Mouse (Mus musculus) kidney, postnatal 0 days (tissue): ENCODE data around the gene Rbm45. TPM values are rescaled to one million over a fixed set of nuclear protein-coding genes. Genes with fewer than 3 reads are reported as not detected.

Experiments used
- ATAC-seq: fragments of 200-750 bp; cut with Nextera tagmentation; replicated peaks from 2 replicates; pipeline ENCODE4 v1.8.0; 2017; ENCODE audit warnings: low read depth, moderate number of reproducible peaks, moderate TSS enrichment, moderate library complexity; ENCODE audit not compliant: low FRiP score
- DNase-seq: peaks from one replicate; pipeline ENCODE4 v3.0.0-alpha.2; 2016; ENCODE audit warnings: low spot score
- H3K27ac ChIP-seq: fragments of 300-500 bp; sonication (generic); 2 replicates; pipeline ENCODE4 v1.5.1; 2014; ENCODE audit warnings: mild to moderate bottlenecking
- H3K27me3 ChIP-seq: fragments of 300-500 bp; sonication (generic); 2 replicates; pipeline ENCODE4 v1.6.1; 2014; ENCODE audit warnings: low read length, mixed read lengths; ENCODE audit not compliant: insufficient read depth
- H3K36me3 ChIP-seq: fragments of 300-500 bp; sonication (generic); 2 replicates; pipeline ENCODE4 v1.6.1; 2014; ENCODE audit warnings: low read length, mixed read lengths; ENCODE audit not compliant: insufficient read depth
- H3K4me1 ChIP-seq: fragments of 300-500 bp; sonication (generic); replicated peaks from 2 replicates; pipeline ENCODE4 v1.6.1; 2014; ENCODE audit warnings: antibody characterized with exemption, low read length, mixed read lengths; ENCODE audit not compliant: insufficient read depth
- H3K4me2 ChIP-seq: fragments of 300-500 bp; sonication (generic); 2 replicates; pipeline ENCODE4 v1.6.1; 2014; ENCODE audit warnings: mild to moderate bottlenecking, low read length, moderate library complexity, mixed read lengths
- H3K4me3 ChIP-seq: fragments of 300-500 bp; sonication (generic); replicated peaks from 2 replicates; pipeline ENCODE4 v1.5.1; 2014; ENCODE audit warnings: low read depth, low read length
- H3K9ac ChIP-seq: fragments of 300-500 bp; sonication (generic); 2 replicates; pipeline ENCODE4 v1.6.1; 2014; ENCODE audit warnings: low read depth, low read length
- H3K9me3 ChIP-seq: fragments of 300-500 bp; sonication (generic); replicated peaks from 2 replicates; pipeline ENCODE4 v1.6.1; 2016; ENCODE audit warnings: low read length, inconsistent platforms, mixed read lengths
- CTCF ChIP-seq: IDR thresholded peaks from 2 replicates; pipeline ENCODE4 v1.5.1; 2016; ENCODE audit warnings: antibody characterized with exemption, low read depth, mild to moderate bottlenecking, moderate library complexity
- WGBS: fragments of 180-500 bp; shearing (Covaris S2); extraction: QIAGEN DNeasy Blood & Tissue Kit; methylation state at CpG from one replicate; pipeline ENCODE4 v1.1.7; 2014; 5-methylcytosine and 5-hydroxymethylcytosine counted together
- polyA plus RNA-seq: library from polyadenylated mRNA; unstranded; fragments of >200 nt; fragmentation: Nextera tagmentation; extraction: Ambion mirVana; gene quantifications from 2 replicates; pipeline ENCODE4 v1.2.1, GENCODE M21; 2015

Gene Rbm45
- polyA plus RNA-seq, 1 experiment from 2014 or later: 19.4 TPM

DNA sequence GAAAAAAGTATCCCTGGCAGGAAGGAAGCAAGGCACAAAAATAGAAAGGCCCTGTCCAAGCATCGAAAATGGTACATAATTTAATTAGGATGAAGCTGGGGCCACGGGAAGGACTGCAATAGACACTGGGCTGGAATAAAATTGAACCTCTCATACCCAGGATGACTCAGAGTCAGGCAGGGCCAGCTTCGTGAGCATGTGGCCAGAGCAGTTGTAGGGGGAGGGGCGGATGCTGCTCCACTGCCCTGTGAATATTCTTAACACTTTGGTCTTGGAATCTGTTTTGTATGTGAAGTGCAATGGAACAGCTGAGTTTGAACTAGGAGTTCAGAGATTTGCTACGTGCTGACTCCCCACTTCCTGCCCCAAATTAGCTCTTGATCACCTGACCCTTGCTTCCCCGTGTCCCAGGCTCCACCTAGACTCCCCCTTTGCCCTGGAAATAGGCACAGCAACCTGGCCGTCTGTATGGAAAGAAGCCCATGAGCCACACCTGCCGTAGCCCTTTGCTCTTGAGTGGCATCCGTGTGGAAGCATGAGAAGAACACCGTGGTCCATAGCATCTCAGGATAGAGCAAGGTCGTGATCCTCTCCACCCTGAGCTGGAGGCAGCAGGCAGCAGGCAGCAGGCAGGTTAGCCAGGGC is 37.5 kb upstream of the Rbm45 start:
- no peak overlapping the region for H3K4me3 ChIP-seq
- ATAC-seq: no peak
- no peak overlapping the region for H3K27ac ChIP-seq
- H3K9ac ChIP-seq: no peak overlapping the region
- 67% methylated on average over 11 of the region's 11 CpGs for WGBS
- H3K4me2 ChIP-seq: no peak overlapping the region
- H3K4me1 ChIP-seq: no peaks in the 10 kb centered on the region
- no peak for DNase-seq
- TF ChIP-seq CTCF: no peak
- H3K36me3 ChIP-seq: no peaks in the 10 kb centered on the region
- H3K9me3 ChIP-seq: no peaks in the 10 kb centered on the region
- H3K27me3 ChIP-seq: no peaks in the 10 kb centered on the region

- Histone ChIP-seq H3K4me3 (no peak overlapping the region), H3K4me2 (no peak overlapping the region), H3K27me3 (peaks cover 5% of the 10 kb centered on the region; the same call in 1 of the 2 replicates), H3K27ac (no peak overlapping the region), H3K9me3 (no peaks in the 10 kb centered on the region), H3K9ac (no peak overlapping the region), H3K4me1 (peaks cover 7% of the 10 kb centered on the region), H3K36me3 (no peaks in the 10 kb centered on the region)
- 84% methylated on average over 5 of the region's 5 CpGs for WGBS
- DNase-seq (no peak), ATAC-seq (no peak)
- peak; percentile 43; the same call in 1 of the 2 replicates for TF ChIP-seq CTCF
These were observed 35.2 kb upstream of the Rbm45 start for GRCm38 (mm10) chr2:76334596-76334995.

GRCm38 (mm10) chr2:76338215-76339156 is 31.3 kb upstream of the Rbm45 start, which contains the start of gene Pde11a:
TSS of gene Pde11a (minus strand) at chr2:76338774.
- H3K27me3 ChIP-seq: peaks cover 5% of the 10 kb centered on the region; the same call in 1 of the 2 replicates
- H3K4me2 ChIP-seq: peak within 1 kb of the TSS; percentile 92
- ATAC-seq (peak; percentile 97), DNase-seq (peak; percentile 69)
- H3K27ac ChIP-seq: no peak within 1 kb of the TSS
- no peaks in the 10 kb centered on the region for H3K36me3 ChIP-seq
- 18% methylated on average over 40 of the region's 41 CpGs for WGBS
- H3K4me1 ChIP-seq: peaks cover 7% of the 10 kb centered on the region
- H3K9ac ChIP-seq: peak within 1 kb of the TSS; percentile 42; the same call in 1 of the 2 replicates
- no peaks in the 10 kb centered on the region for H3K9me3 ChIP-seq
- peak within 1 kb of the TSS; percentile 42 for H3K4me3 ChIP-seq
- no peak for TF ChIP-seq CTCF

- no peak overlapping the region for H3K9ac ChIP-seq
- H3K27ac ChIP-seq: no peak overlapping the region
- H3K27me3 ChIP-seq: peaks cover 5% of the 10 kb centered on the region; the same call in 1 of the 2 replicates
- no peak for TF ChIP-seq CTCF
- no peak for DNase-seq
- no peak overlapping the region for H3K4me3 ChIP-seq
- no peak for ATAC-seq
- no peaks in the 10 kb centered on the region for H3K9me3 ChIP-seq
- H3K4me1 ChIP-seq: peaks cover 7% of the 10 kb centered on the region
- WGBS: 80% methylated on average over 9 of the region's 9 CpGs
- H3K36me3 ChIP-seq: no peaks in the 10 kb centered on the region
- no peak overlapping the region for H3K4me2 ChIP-seq
These were observed 27.6 kb upstream of the Rbm45 start for GRCm38 (mm10) chr2:76342146-76342545.

DNA sequence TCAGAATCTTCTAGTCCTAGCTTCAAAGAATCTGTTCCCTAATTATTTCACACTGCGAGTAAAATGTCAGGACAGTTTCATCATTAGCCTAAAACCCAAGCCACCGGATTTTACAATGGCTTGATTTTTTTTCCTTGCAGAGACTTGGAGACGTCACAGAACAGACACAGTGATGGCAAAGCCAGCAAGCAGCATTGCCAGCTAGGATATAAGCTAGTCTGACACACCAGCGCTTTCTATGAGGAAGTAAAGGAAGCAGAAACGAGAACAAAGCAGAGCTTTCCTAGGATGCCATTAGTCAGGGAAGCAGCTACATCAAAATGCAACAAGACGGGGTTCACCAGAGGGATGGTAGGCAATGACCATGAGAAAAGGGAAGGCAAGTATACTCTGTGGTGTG is 21.9 kb upstream of the Rbm45 start:
- Histone ChIP-seq H3K9me3 (no peaks in the 10 kb centered on the region), H3K36me3 (no peaks in the 10 kb centered on the region), H3K27ac (no peak overlapping the region), H3K9ac (no peak overlapping the region), H3K4me1 (no peaks in the 10 kb centered on the region), H3K4me2 (no peak overlapping the region), H3K4me3 (no peak overlapping the region), H3K27me3 (no peaks in the 10 kb centered on the region)
- DNase-seq (no peak), ATAC-seq (no peak)
- no peak for TF ChIP-seq CTCF
- 81% methylated on average over 6 of the region's 6 CpGs for WGBS

DNA sequence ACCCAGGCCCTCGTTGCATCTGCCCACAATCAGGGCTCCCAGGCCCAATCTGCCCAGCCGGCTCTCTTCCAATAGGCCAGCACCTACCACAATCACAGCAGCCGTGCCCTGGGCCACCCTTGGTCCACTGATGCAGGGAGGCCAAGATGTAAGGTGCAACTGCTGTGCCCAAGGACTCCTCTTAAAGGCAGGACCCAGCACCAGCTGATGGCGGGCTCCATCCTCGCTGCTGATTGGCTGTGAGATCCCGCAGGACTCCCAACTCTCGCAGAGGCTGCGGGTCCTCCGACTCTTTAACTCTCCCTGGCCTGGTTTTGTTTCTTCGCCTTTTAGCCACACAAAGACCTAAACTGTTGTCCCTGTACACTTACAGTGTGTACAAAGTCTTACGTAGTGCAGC is 9.6 kb upstream of the Rbm45 start, which contains the start of gene Cyct:
Gene Cyct, minus strand, starts transcription at position 225 of the 400 bp plus-strand sequence.
- no peak for TF ChIP-seq CTCF
- no peaks in the 10 kb centered on the region for H3K9me3 ChIP-seq
- H3K36me3 ChIP-seq: no peaks in the 10 kb centered on the region
- no peak within 1 kb of the TSS for H3K4me2 ChIP-seq
- no peak within 1 kb of the TSS for H3K27ac ChIP-seq
- H3K4me3 ChIP-seq: no peak within 1 kb of the TSS
- DNase-seq: no peak
- no peaks in the 10 kb centered on the region for H3K27me3 ChIP-seq
- no peak for ATAC-seq
- no peaks in the 10 kb centered on the region for H3K4me1 ChIP-seq
- WGBS: 90% methylated on average over 11 of the region's 11 CpGs
- no peak within 1 kb of the TSS for H3K9ac ChIP-seq
